Mouse (Mus musculus): ENCODE results near the gene Slc23a4.

Gene Slc23a4

DNA sequence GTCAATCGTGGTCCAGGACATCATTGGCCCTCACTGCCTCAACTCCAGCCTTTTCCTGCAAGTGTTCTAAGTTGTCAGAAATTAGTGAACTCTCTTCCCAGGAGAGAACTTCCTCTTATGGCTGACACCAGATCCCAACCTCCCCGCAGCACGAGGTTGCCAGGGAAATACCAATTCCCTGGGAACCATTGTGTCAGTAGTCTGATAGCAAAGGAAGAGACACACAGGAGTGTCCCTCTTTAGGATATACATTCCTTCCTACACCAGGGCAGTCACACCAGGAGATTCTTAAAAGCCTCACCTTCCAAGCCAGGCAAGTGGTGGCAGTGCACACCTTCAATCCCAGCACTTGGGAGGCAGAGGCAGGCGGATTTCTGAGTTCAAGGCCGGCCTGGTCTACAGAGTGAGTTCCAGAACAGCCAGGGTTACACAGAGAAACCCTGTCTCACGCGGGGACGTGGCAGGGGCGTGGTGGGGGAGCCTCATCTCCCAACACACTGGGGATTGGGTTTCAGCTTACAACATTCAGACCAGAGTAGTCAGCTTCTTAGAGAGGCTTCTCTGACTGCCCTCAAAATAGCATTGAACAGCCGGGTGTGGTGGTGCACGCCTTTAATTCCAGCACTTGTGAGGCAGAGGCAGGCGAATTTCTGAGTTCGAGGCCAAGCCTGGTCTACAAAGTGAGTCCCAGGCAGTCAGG, 74.7 kb downstream of the Slc23a4 start:
- DNase-seq (ENCODE audit: low read depth, low spot score): no peak

DNA sequence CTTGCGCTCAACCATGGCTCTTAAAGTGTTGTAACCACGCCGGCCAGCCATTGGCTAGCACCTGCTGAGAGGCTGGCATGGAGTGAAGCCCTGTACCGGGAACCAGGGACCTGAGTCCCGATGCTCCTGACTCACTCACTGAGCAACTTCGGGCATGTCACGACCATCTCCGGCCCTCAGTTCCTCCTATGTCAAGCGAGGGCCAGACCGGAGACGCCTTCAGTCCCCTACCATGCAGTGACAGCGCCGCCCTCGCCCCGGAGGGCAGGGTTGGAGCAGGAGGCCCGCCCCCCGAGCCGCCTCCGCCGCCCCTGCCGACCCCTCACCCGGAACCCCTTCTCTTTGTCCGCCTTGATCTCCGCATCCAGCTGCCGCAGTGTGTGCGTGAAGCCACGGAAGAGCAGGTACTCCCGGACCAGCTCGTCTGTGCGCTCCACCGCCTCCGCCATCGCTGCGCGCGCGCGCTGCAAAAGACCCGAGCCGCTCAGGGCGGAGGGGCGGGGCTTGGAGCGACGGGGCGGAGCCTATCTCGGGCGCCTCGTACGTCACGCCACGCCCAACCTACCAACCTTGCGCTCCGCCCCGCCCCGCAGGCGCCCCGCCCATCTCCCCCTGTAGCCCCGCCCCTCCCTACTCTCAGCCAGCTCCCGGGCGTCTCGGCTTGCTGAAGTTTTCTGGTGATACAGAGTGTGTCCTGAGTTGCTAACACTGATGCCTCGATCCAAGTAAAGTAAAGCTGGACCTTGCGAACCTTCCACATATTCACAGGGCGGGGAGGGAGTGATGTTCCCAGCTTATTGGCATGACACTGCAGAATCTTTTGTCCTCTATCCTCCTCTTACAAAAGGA, 77.6 kb downstream of the Slc23a4 start, which contains the start of gene Wdr91:
TSS of gene Wdr91 (minus strand) at position 506 of the 849 bp plus-strand sequence.
- DNase-seq (ENCODE audit: low read depth, low spot score): peak; percentile 72

DNA sequence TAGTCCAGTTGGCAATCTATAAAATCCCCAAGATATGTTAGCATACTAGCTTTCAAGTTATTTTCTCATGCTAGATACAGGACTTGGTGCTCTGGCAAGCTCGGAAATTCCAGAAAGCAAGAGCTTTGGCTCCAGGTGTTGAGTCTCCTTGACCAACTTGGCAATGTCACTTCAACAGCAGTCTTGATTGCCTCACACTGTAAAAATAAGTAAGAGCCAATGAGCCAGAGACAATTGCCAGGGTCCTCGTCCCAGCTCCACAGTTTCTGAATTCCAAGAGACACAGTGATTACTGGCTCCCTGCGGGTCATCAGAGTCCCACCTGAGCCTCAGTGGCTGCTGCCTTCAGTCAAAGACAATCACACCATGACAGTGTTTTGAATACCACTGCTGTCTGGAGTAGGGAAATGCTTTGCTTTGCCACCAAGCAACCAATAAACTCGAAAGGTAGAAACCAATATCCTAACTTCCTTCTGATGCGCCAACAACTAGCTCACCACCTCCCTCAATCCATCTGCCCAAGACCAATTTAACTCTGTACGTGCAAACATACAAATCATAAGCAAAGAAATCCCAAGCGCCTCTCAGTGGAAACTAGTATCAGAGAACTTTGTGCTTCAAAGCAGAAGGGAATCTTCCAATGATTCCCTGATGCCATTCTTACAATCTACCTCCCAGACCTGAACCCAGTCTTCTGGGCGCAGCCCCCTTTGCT, 78.4 kb downstream of the Slc23a4 start:
- DNase-seq (ENCODE audit: low read depth, low spot score): no peak

DNA sequence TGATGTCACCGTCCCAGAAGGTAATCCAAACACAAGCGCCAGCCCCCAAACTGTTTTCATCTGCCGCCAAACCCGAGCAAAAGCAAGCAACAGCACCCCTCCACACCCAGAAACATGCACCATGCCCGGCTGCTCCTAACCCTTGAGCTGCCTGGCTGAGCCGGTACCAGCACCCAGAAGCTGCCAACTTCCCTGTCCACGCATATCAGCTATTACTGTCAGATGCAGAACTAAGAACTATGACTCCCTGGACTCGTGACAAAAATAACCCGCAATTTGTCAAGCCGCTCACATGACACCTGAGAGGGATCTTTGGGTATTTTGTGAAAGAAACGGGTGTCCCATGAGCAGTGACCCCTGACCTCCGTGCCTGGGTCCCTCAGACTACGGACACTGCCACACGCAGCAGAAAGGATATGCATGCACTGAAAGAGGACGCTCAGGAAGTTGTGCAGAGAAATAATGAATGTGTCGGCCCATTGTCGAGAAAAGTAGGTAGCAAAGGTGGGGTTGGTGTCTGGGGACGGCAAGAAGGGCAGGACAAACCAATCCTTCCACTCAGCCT, 80.4 kb downstream of the Slc23a4 start:
- DNase-seq (ENCODE audit: low read depth, low spot score): no peak

DNA sequence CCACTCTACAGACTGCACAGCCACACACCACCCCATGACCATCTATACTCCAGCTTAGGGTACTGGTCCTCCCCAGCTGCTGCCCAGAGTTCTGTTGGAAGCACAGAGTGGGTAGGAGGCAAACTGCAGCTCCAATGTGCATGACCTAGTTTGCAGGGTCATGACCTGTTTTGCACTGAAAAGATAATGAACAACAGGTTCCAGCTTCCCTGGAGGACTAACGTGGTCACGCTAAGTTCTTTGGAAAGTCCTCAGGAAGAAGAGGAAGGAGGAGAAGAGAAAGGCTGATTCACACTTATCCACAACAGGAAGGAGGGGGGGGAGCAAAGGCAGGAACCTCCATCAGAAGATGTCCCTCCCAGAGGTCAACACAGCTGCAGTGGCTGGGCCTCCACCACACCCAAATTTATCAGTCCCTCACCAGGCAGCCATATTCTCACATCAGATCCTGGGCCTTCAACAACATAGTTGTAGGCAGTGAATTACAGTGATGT, 81.0 kb downstream of the Slc23a4 start:
- DNase-seq (ENCODE audit: low read depth, low spot score): no peak

DNA sequence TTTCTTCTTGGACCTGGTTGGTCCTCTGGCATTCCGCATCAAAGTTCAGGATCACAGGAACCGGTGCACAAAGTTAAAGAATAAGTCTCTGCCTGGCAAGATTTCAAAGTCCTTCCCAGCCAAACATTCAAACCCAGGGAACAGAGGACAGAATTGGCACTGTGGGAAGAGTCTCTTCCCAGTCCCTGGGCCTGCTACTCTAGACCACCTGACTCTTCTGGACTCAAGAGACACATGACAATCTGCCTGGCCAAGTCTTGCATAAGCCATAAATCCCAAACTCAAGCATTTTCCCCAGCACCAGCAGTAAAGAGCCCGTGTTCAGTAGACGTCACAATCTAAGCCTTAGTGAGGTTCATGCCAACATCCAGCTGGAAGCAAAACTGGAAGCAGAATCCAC, 81.5 kb downstream of the Slc23a4 start:
- DNase-seq (ENCODE audit: low read depth, low spot score): no peak

DNA sequence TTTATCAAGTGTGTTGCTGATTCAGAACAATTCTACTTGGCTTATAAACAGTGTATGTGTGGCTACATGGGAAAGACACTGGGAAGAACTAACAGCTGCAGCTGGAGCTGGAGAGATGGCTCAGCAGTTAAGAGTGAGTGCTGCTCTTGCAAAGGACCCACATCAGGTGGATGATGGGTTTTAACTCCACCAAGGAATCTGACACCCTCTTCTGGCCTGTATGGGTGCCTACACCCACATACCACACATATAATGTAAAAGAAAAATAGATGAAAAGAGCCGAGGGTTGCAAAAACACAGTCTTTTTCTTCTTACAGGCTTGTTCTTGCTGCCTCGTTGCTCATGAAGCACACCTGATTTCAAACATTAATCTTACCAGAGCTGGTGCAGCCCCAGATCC, 82.1 kb downstream of the Slc23a4 start:
- no peak for DNase-seq (ENCODE audit: low read depth, low spot score)

DNA sequence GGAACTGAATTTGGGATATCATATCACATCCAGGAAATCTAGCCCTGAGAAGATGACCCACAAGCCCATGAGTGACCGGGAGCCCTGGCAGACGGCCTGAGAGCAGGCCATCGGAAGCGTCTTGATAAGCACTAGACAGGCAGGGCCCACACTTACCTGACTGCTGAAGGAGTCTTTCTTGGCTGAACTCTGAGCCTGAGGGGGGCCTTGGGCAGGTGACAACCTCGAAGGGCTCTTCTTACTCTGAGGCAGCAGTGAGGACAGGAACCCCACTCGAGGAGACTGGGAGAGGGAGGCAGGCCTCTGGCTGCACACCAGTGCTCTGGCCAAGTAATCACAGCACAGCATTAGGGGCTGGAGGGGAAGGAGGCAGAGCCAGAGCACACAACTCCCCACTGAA, 83.8 kb downstream of the Slc23a4 start:
- DNase-seq (ENCODE audit: low read depth, low spot score): no peak

DNA sequence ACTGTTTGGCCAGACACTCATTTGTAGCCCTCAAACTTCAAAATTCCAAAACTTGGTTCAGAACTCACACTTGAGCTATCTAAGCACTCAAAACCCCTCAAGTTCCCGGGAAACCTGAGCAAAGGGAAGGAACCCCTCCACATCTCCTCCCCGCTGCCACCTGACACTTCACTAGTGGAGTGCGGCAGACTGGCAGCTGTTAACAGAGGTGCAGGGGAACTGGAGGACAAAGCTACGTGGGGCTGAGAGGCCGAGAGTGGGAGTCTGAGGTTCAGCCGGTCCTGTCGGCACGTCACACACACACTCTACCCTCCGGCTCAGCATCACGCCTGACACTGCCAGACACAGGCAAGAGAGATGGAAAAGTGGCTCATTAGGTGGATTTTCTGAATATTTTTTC, 84.4 kb downstream of the Slc23a4 start:
- no peak for DNase-seq (ENCODE audit: low read depth, low spot score)

DNA sequence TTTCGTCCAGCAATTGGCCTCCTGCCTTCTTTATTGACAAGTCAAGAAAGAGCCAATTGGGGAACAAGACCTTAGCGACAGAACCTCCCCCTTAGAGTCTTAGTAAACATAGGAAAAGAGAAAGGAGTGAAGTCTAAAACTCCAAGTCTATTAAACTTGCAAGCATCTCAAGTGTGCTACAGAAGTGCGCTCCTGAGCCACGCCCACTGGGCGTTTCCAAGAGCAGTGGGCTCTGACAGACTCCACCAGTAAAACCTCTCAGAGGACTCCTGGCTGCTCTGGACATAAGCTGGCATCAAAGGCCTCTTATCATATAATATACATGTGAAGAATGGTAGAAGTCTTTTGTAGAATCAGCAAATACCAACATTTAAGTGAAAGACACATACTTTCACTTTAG, 84.8 kb downstream of the Slc23a4 start:
- no peak for DNase-seq (ENCODE audit: low read depth, low spot score)

DNA sequence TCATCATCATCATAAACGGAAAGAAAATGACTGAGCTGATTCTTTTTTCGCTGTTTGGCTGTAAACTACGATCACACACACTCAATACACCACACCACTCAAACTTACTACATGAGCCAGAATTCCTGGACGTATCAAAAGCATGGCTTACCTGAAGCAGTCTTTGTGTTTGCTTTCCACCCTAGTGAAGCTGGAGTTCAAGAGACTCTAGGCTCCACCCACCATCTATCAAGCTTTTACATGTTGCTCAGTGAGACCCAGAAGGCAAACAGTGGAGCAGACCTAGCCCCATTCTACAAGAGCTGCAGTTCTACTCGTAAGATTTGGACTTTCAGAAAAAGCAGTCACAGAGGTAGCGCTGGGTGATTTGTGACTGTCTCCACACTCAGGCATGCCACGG, 85.6 kb downstream of the Slc23a4 start:
- DNase-seq (ENCODE audit: low read depth, low spot score): no peak

DNA sequence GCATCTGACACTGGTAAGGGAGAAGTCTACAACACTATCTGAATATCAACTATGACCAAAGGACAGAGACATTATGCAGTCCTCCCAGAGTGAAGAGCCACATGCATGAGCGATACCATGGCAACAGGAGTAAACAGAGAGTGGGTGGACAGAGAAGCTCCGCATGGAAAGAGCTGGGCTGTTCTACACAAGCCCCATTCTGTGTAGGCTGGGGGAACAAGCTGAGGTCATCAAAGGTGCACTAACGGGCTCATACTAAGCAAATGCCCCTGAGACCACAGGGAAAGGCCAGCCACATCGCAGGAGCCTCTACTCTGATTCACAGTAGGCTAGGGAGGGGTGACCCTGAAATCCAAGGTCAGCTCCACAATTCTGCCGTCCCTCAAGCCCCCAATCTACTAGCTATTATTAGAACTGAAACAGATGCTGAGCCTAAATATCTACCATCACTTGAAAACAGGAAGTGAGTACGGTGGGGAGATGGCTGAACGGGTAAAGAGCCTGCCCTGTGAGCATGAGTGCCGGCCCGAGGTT, 86.2 kb downstream of the Slc23a4 start:
- no peak for DNase-seq (ENCODE audit: low read depth, low spot score)

DNA sequence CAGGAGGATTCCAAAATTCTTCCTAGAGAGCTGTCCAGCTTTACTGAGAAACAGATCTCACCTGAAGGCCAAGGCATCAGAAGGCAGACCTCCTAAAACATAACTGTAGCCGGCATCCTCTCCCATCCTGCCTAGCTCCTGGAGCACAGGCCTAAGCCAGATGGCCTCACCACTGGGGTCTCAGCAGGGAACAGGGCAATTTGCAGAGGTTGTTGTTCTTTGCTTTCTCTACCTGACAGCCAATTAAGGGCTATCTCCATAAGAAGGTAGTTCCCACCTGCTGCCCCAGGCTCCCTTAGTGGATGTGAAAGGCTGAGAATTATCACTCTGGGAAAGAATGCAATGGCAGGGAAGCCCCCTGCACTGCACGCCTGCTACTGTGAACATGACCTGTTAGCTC, 87.2 kb downstream of the Slc23a4 start:
- no peak for DNase-seq (ENCODE audit: low read depth, low spot score)

DNA sequence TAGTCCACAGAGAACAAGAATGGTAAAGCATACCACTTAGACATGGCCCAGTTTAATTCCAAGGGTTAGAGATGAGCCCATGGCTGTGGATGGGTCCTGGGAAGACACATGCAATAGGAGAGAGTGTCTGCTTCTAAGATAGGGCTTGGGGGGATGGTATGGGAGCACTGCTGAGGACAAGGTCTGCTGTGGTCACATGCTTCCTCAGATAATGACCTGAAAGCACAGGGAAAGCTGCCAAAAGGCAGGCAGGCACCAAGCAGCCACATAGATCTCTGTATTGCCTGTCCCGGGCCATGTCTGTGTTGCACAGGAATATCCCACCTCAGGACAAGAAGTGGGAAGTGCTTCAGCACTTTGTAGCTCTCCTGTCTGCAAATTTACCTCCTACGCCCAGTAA, 89.1 kb downstream of the Slc23a4 start:
- DNase-seq (ENCODE audit: low read depth, low spot score): no peak

DNA sequence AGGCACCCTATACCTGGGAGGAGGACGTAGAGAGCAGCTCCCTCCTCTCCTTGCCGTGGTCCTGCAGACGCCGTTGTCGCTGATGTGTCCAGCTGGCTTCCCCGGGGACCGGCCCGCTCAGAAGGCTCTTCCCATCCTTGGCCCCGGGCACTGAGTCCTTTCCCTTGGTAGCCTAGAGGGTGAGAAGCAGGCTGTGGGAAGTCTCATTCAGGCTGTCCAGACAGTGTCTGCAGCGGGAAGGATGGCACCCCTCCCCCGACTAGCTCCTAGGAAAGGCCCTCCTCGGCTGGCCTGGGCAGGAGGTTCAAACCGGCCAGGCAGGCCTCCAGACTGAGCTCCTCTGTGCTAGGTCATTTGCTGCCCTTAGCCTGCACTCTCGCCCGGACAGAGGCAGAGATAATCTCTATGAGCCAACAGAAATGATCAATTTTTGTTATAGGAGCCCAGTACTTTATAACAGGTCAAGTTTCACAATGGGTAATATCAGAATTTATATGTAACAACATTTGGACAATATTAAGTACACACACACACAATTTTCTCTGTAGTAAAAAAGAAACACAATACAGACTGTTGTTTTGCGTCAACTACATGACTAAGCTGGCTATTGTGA, 91.9 kb downstream of the Slc23a4 start:
- DNase-seq (ENCODE audit: low read depth, low spot score): no peak

DNA sequence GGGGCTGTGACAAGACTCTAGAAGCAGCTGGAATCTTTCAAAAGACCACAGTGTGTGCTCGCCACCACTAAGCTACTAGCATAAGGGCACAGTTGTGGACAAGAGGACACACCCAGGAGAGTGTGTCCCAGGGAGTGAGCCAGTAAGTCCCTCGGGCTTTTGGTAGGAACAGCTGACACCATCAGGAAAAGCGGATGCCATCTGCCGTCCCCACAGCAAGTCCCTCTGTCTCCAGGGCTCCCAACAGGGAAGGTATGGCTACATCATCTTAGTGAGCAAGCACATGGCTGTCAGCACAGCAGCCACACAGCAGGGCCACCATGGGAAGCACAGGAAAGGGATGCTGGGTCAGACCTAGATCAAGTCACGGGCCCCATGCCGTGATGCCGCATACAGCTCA, 92.6 kb downstream of the Slc23a4 start:
- DNase-seq (ENCODE audit: low read depth, low spot score): no peak
